Mouse (Mus musculus) lung, postnatal 4 days (tissue): Measurements from ENCODE around the gene Tas2r135.

Experiments
- DNase-seq, 2 experiments: peaks; one replicate each; pipeline ENCODE4 v3.0.0; 2021

Gene Tas2r135

GRCm38 (mm10) chr6:42435490-42435889 lies 30.3 kb downstream of the Tas2r135 start:
- no peak for DNase-seq

- DNase-seq, result no peak
Observed at GRCm38 (mm10) chr6:42441395-42441794, 36.2 kb downstream of the Tas2r135 start.

DNA sequence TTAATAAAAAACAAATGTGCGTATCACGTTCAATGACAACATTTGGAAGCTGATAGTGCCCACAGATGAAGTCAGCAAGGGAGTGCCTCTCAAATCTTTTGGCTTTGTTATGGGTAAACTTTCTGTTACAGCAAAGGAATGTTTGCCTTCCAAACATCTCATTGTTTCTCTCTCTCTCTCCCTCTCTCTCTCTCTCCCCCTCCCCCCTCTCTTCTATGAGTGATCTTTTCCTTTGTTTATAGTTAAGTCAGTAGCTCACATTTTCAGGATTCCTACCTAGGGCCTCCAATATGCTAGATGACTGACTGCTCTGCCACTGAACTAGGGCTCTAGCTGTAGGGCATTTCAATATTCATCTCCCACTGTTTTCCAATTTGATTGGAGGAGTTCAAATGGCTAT lies 39.3 kb downstream of the Tas2r135 start:
- no peak for DNase-seq

GRCm38 (mm10) chr6:42447381-42447780 lies 42.1 kb downstream of the Tas2r135 start:
- DNase-seq, result no peak
